Mouse (Mus musculus) bone marrow, adult 2 months (tissue): ENCODE data around the gene Aif1. TPM values are rescaled to one million over a fixed set of nuclear protein-coding genes. Genes with fewer than 3 reads are reported as not detected.

Experiments
- H3K27ac ChIP-seq: fragments of 200-500 bp; 2 replicates; pipeline ENCODE4 v1.5.1; 2012; ENCODE audit warnings: low read depth, mild to moderate bottlenecking, control low read depth, inconsistent platforms, low read length; ENCODE audit not compliant: control insufficient read depth, poor library complexity, insufficient read depth
- H3K4me1 ChIP-seq: fragments of 200-500 bp; 2 replicates; pipeline ENCODE4 v1.6.1; 2011; ENCODE audit warnings: low read length; ENCODE audit not compliant: control insufficient read depth, insufficient read depth
- H3K4me3 ChIP-seq: fragments of 200-500 bp; replicated peaks from 2 replicates; pipeline ENCODE3; 2011; ENCODE audit warnings: mild to moderate bottlenecking, low read depth, low read length, control low read depth; ENCODE audit not compliant: control insufficient read depth
- CTCF ChIP-seq: fragments of 200-500 bp; IDR thresholded peaks from 2 replicates; pipeline ENCODE4 v1.5.1; 2011; ENCODE audit warnings: low read length, control low read depth; ENCODE audit not compliant: control insufficient read depth, insufficient read depth
- POLR2A ChIP-seq: fragments of 200-500 bp; IDR thresholded peaks from 2 replicates; pipeline ENCODE4 v1.6.1; 2011; ENCODE audit warnings: low read depth, mild to moderate bottlenecking, control low read depth, low read length, borderline replicate concordance; ENCODE audit not compliant: control insufficient read depth
- WGBS: fragments of 180-500 bp; shearing (Covaris S2); methylation state at CpG from one replicate; pipeline ENCODE4 v1.1.7; 2018; 5-methylcytosine and 5-hydroxymethylcytosine counted together
- polyA plus RNA-seq: library from polyadenylated mRNA; stranded (reverse); fragments of >200 nt; gene quantifications from 2 replicates; pipeline ENCODE4 v1.2.4, GENCODE M21; 2011; ENCODE audit warnings: low replicate concordance; ENCODE audit not compliant: missing spikeins, insufficient read depth, insufficient read length

Gene Aif1
- polyA plus RNA-seq, 1 experiment: 48.9 TPM

DNA sequence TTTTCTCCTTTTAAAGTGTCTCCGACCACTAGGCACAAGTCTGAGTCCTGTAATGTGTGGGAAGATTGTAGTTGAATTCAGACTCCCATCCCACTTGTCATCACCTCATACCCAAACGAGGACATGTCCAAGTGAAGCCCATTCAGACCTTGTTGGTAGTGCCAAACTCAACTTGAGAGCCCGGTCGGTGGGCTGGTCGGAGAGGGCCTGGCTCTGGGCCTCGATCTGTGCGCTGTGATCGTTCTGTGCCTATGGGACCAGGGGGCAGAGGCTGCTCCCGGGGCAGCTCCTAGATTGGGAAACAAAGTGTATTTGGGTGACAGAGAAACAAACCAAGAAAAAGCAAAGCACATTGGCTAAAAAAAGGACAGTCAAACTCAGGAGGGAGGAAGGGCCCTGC is 22.8 kb downstream of the Aif1 start:
- WGBS: 88% methylated on average over 9 of the region's 9 CpGs
- no peaks in the 10 kb centered on the region for H3K4me1 ChIP-seq
- H3K4me3 ChIP-seq: no peak overlapping the region
- no peak for TF ChIP-seq POLR2A
- TF ChIP-seq CTCF: no peak
- no peak overlapping the region for H3K27ac ChIP-seq

DNA sequence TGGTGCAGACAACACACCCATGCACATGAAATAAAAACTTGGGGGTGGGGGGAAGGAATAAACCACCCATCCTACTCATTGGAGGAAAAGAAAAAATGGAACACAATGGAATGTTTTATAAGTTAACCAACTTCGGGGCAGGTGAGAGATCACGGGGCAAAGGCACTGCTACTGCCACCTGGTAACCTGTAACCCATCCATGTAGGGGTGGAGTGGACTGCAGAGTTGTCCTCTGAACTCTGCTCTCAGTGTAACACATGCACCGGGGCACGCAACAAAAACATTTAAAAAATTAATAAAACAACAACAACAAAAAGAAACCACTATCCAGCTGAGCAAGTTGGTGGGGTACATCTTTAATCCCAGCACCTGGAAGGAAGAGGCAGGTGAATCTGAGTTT is 23.7 kb downstream of the Aif1 start:
- Histone ChIP-seq H3K4me1 (no peaks in the 10 kb centered on the region), H3K4me3 (no peak overlapping the region), H3K27ac (no peak overlapping the region)
- TF ChIP-seq POLR2A (no peak), CTCF (no peak)
- 91% methylated on average over 4 of the region's 4 CpGs for WGBS

GRCm38 (mm10) chr17:35147922-35148639 is 27.8 kb downstream of the Aif1 start:
- H3K4me3 ChIP-seq: no peak overlapping the region
- H3K4me1 ChIP-seq: no peaks in the 10 kb centered on the region
- 70% methylated on average over 5 of the region's 5 CpGs for WGBS
- TF ChIP-seq CTCF (no peak), POLR2A (no peak)
- H3K27ac ChIP-seq: no peak overlapping the region

- Histone ChIP-seq H3K4me1 (no peaks in the 10 kb centered on the region), H3K4me3 (no peak overlapping the region), H3K27ac (no peak overlapping the region)
- TF ChIP-seq CTCF (no peak), POLR2A (no peak)
- 86% methylated on average over 3 of the region's 3 CpGs for WGBS
These were observed 28.5 kb downstream of the Aif1 start for GRCm38 (mm10) chr17:35147348-35147747.

- Histone ChIP-seq H3K27ac (no peak overlapping the region), H3K4me1 (no peaks in the 10 kb centered on the region), H3K4me3 (no peak overlapping the region)
- TF ChIP-seq CTCF (no peak), POLR2A (no peak)
- WGBS: 90% methylated on average over 5 of the region's 5 CpGs
These were observed 29.7 kb downstream of the Aif1 start for GRCm38 (mm10) chr17:35146139-35146538.

DNA sequence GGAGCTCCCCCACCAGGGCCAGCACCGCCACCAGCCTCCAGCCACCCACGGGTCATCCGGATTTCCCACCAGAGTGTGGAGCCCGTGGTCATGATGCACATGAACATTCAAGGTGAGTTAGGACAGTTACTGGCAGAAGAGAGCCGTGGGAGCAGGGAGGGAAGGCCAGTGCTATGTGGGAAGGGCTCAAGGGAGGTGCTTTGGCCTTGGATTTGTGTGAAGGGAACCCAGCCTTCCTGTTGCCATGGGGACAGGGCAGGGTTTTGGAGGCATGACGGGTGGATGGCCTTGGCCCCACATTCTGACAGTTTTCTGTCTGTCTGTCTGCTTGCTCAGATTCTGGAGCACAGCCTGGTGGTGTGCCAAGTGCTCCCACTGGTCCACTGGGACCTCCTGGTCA is 33.9 kb downstream of the Aif1 start:
- no peaks in the 10 kb centered on the region for H3K4me1 ChIP-seq
- H3K4me3 ChIP-seq: no peak overlapping the region
- TF ChIP-seq CTCF (no peak), POLR2A (no peak)
- WGBS: 88% methylated on average over 6 of the region's 6 CpGs
- no peak overlapping the region for H3K27ac ChIP-seq

DNA sequence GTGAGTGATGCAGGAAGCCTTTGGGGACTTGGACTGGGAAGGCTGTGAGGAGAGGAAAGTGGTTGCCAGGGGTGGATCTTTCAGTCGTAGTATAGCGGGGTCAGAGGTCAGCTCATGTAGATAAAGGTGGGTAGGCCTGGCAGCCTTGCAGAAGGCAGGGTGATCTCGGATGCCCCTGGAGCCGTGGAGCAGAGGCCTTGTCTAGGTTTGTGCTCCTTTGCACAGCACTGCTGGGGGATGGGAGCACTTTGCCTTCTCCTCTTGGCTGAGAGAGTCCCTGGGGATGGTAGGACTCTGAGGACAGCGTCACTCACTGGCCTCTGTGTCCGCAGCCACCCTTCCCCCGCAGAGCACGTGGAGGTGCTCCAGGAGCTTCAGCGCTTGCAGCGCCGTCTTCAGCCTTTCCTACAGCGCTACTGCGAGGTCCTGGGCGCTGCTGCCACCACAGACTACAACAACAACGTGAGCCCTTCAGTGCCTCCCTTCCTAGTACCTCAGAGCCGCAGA is 35.3 kb downstream of the Aif1 start:
- no peak overlapping the region for H3K4me3 ChIP-seq
- H3K27ac ChIP-seq: no peak overlapping the region
- TF ChIP-seq POLR2A (no peak), CTCF (no peak)
- 90% methylated on average over 16 of the region's 16 CpGs for WGBS
- no peaks in the 10 kb centered on the region; the same call in 1 of the 2 replicates for H3K4me1 ChIP-seq

- no peak for TF ChIP-seq CTCF
- TF ChIP-seq POLR2A: no peak
- Histone ChIP-seq H3K4me3 (no peak overlapping the region), H3K27ac (no peak overlapping the region), H3K4me1 (no peaks in the 10 kb centered on the region; the same call in 1 of the 2 replicates)
- 87% methylated on average over 3 of the region's 3 CpGs for WGBS
These were observed 36.6 kb downstream of the Aif1 start for GRCm38 (mm10) chr17:35139269-35139668.
